Mouse (Mus musculus) heart, postnatal 0 days (tissue): Measurements from ENCODE around the gene Mok. TPM values are rescaled to one million over a fixed set of nuclear protein-coding genes. Genes with fewer than 3 reads are reported as not detected.

Source experiments
- ATAC-seq: fragments of 200-750 bp; cut with Nextera tagmentation; 2 replicates; pipeline ENCODE4 v1.8.0; 2017; ENCODE audit warnings: low read depth, moderate number of reproducible peaks, moderate library complexity; ENCODE audit not compliant: insufficient read depth
- DNase-seq: peaks from one replicate; pipeline ENCODE4 v3.0.0-alpha.2; 2016; ENCODE audit warnings: low spot score
- H3K27ac ChIP-seq: fragments of 300-500 bp; sonication (generic); 2 replicates; pipeline ENCODE4 v1.5.1; 2014; ENCODE audit warnings: low read depth, mild to moderate bottlenecking
- H3K27me3 ChIP-seq: fragments of 300-500 bp; sonication (generic); 2 replicates; pipeline ENCODE4 v1.6.1; 2014; ENCODE audit warnings: low read length, mixed read lengths; ENCODE audit not compliant: control insufficient read depth, insufficient read depth
- H3K36me3 ChIP-seq: fragments of 300-500 bp; sonication (generic); replicated peaks from 2 replicates; pipeline ENCODE4 v1.6.1; 2014; ENCODE audit warnings: low read length, mixed read lengths; ENCODE audit not compliant: control insufficient read depth, insufficient read depth
- H3K4me1 ChIP-seq: fragments of 300-500 bp; sonication (generic); 2 replicates; pipeline ENCODE4 v1.6.1; 2014; ENCODE audit warnings: antibody characterized with exemption; ENCODE audit not compliant: control insufficient read depth, insufficient read depth
- H3K4me2 ChIP-seq: fragments of 300-500 bp; sonication (generic); 2 replicates; pipeline ENCODE4 v1.6.1; 2014; ENCODE audit warnings: low read depth, mild to moderate bottlenecking, low read length, moderate library complexity
- H3K4me3 ChIP-seq: fragments of 300-500 bp; sonication (generic); 2 replicates; pipeline ENCODE4 v1.5.1; 2014; ENCODE audit warnings: low read depth, low read length
- H3K9ac ChIP-seq: fragments of 300-500 bp; sonication (generic); replicated peaks from 2 replicates; pipeline ENCODE4 v1.6.1; 2014; ENCODE audit warnings: low read depth, low read length, mixed read lengths
- H3K9me3 ChIP-seq: fragments of 300-500 bp; sonication (generic); replicated peaks from 2 replicates; pipeline ENCODE4 v1.6.1; 2016; ENCODE audit warnings: low read length; ENCODE audit not compliant: control insufficient read depth
- CTCF ChIP-seq: IDR thresholded peaks from 2 replicates; pipeline ENCODE4 v1.5.1; 2016; ENCODE audit warnings: antibody characterized with exemption, control low read depth, low read depth
- EP300 ChIP-seq: IDR thresholded peaks from 2 replicates; pipeline ENCODE4 v1.6.1; 2016; ENCODE audit warnings: antibody characterized with exemption, low read depth
- WGBS: fragments of 180-500 bp; shearing (Covaris S2); extraction: QIAGEN DNeasy Blood & Tissue Kit; methylation state at CpG from one replicate; pipeline ENCODE4 v1.1.7; 2014; 5-methylcytosine and 5-hydroxymethylcytosine counted together
- polyA plus RNA-seq: library from polyadenylated mRNA; unstranded; fragments of >200 nt; fragmentation: Nextera tagmentation; extraction: Ambion mirVana; gene quantifications from 2 replicates; pipeline ENCODE4 v1.2.1, GENCODE M21; 2015
- total RNA-seq: library from RNA; depleted of rRNA; stranded (reverse); fragments of >200 nt; gene quantifications from 2 replicates; pipeline ENCODE4 v1.2.3, GENCODE M21; 2014; ENCODE audit warnings: low replicate concordance

Mok gene
- total and polyA plus RNA-seq, 2 experiments from 2014 or later, result 2.2 to 7.4 TPM

- DNase-seq (no peak), ATAC-seq (no peak)
- H3K4me1 ChIP-seq, result peaks cover 9% of the 10 kb centered on the region; the same call in 1 of the 2 replicates
- TF ChIP-seq CTCF, result no peak
- H3K4me3 ChIP-seq, result no peak overlapping the region
- H3K27me3 ChIP-seq, result no peaks in the 10 kb centered on the region
- peaks cover 10% of the 10 kb centered on the region; the same call in 1 of the 2 replicates for H3K36me3 ChIP-seq
- H3K9ac ChIP-seq, result no peak overlapping the region
- H3K27ac ChIP-seq, result no peak overlapping the region
- 72% methylated on average over 1 of the region's 1 CpGs for WGBS
- H3K4me2 ChIP-seq, result peak overlapping the region; percentile 80; the same call in 1 of the 2 replicates
- H3K9me3 ChIP-seq, result no peaks in the 10 kb centered on the region
Observed at GRCm38 (mm10) chr12:110851923-110852322, 11.2 kb upstream of the Mok start.

- WGBS, result 22% methylated on average over 12 of the region's 12 CpGs
- TF ChIP-seq EP300 (no peak), CTCF (no peak)
- Histone ChIP-seq H3K4me3 (peak overlapping the region; percentile 84; the same call in 1 of the 2 replicates), H3K36me3 (peaks cover 7% of the 10 kb centered on the region; the same call in 1 of the 2 replicates), H3K27me3 (no peaks in the 10 kb centered on the region), H3K9me3 (no peaks in the 10 kb centered on the region), H3K4me1 (peaks cover 9% of the 10 kb centered on the region; the same call in 1 of the 2 replicates), H3K4me2 (peak overlapping the region; percentile 80), H3K9ac (no peak overlapping the region), H3K27ac (no peak overlapping the region)
- ATAC-seq (no peak), DNase-seq (no peak)
Observed at GRCm38 (mm10) chr12:110851414-110851813, 10.7 kb upstream of the Mok start.

GRCm38 (mm10) chr12:110850929-110851256, 10.2 kb upstream of the Mok start:
- peak; percentile 35 for DNase-seq
- H3K27ac ChIP-seq, result peak overlapping the region; percentile 82
- H3K36me3 ChIP-seq, result 0 out of 2 replicates have a peak, but pooled peaks cover 5% of the 10 kb centered on the region
- peak overlapping the region; percentile 84 for H3K4me3 ChIP-seq
- peak overlapping the region; percentile 80 for H3K4me2 ChIP-seq
- no peaks in the 10 kb centered on the region for H3K27me3 ChIP-seq
- H3K4me1 ChIP-seq, result peaks cover 13% of the 10 kb centered on the region
- 0 out of 2 replicates have a peak, but pooled peaks have one; percentile 4 for ATAC-seq
- H3K9me3 ChIP-seq, result no peaks in the 10 kb centered on the region
- WGBS, result 13% methylated on average over 9 of the region's 9 CpGs
- peak overlapping the region; percentile 93 for H3K9ac ChIP-seq
- no peak for TF ChIP-seq EP300
- TF ChIP-seq CTCF, result no peak

- Histone ChIP-seq H3K4me2 (peak within 1 kb of the TSS; percentile 80), H3K4me3 (peak within 1 kb of the TSS; percentile 84), H3K36me3 (no peaks in the 10 kb centered on the region), H3K4me1 (peaks cover 14% of the 10 kb centered on the region), H3K27me3 (no peaks in the 10 kb centered on the region), H3K9ac (peak within 1 kb of the TSS; percentile 93), H3K27ac (peak within 1 kb of the TSS; percentile 82), H3K9me3 (no peaks in the 10 kb centered on the region)
- ATAC-seq (peak; percentile 78), DNase-seq (peak; percentile 67)
- under 1% methylated on average over 75 of the region's 89 CpGs for WGBS
- no peak; the same call in 1 of the 2 replicates for TF ChIP-seq EP300
- no peak for TF ChIP-seq CTCF
Observed at GRCm38 (mm10) chr12:110850010-110850928, 9.5 kb upstream of the Mok start, which contains the start of gene Zfp839. Gene Zfp839, plus strand, starts transcription at chr12:110850253.

GRCm38 (mm10) chr12:110846191-110846765, 5.5 kb upstream of the Mok start:
- no peak for ATAC-seq
- no peaks in the 10 kb centered on the region for H3K36me3 ChIP-seq
- 70% methylated on average over 6 of the region's 6 CpGs for WGBS

More at GRCm38 (mm10) chr12:110846191-110846765, 5.5 kb upstream of the Mok start:
- Histone ChIP-seq H3K27ac (peak overlapping the region; percentile 84; the same call in 1 of the 2 replicates), H3K4me2 (peak overlapping the region; percentile 71), H3K4me1 (peaks cover 11% of the 10 kb centered on the region), H3K4me3 (peak overlapping the region; percentile 70), H3K27me3 (no peaks in the 10 kb centered on the region), H3K9ac (peak overlapping the region; percentile 59; the same call in 1 of the 2 replicates), H3K9me3 (no peaks in the 10 kb centered on the region)
- TF ChIP-seq CTCF (no peak), EP300 (no peak)
- DNase-seq, result no peak
